Mouse (Mus musculus) kidney, postnatal 10 days (tissue): ENCODE results near the gene Brwd3.

Source experiments
- DNase-seq: peaks from one replicate; pipeline ENCODE4 v3.0.0; 2021; ENCODE audit warnings: mixed read lengths

Brwd3 gene

DNA sequence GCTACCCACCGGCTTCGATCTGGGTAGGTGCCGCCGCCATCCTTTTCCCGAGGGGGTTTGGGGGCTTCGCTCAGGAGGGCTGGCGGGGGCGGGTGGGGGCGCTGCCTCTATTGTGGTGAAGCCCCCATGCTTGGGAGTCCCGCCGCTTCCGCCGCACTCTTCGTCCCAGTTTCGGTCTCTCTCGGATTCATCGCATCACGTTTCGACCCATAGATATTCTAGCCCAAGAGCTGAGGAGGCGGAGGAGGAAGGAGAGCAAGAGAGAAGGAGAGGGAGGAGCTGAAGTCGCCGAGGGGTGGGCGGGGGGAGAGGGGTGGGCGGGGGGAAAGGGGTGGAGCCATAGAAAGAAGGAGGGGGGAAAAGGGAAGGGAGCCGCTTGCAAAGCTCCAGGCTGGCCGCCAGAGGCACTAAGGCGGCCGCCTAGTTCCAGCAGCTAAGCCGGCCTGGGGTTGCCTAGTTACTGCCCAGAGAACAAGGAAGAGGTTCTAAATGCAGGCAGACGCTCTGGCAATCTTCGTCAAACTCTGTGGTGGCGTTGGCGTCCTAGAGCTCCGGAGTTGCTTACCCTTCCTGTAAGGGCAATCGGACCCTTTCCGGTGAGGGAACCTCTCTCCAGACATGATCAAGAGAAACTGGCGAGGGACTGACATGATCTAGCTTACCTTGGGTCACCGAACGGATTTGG is at the start of gene Brwd3:
TSS of gene Brwd3 (minus strand) at position 283 of the 685 bp plus-strand sequence.
- DNase-seq = peak; percentile 87

GRCm38 (mm10) chrX:108862632-108863031 is 28.5 kb upstream of the Brwd3 start:
- DNase-seq = no peak

- DNase-seq = no peak
Observed at GRCm38 (mm10) chrX:108842705-108843104, 8.5 kb upstream of the Brwd3 start.

DNA sequence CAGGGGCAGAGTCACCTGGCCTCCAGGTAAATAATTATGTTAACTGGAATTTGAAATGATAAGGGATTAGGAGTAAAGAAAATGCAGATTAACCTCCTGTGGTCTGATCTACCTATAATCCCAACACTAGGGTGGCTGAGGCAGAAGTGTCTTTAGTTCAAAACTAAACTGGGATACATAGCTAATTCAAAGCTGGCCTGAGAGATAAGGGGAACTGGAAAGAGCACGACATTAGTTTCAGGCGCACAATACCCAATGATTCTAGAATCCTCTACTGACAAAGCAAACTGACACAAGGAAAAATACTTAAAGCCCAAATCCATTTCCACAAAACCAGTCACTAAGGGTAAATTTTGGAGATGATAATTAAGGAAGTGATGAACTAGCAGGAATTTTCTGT is 2.2 kb upstream of the Brwd3 start:
- DNase-seq = no peak

DNA sequence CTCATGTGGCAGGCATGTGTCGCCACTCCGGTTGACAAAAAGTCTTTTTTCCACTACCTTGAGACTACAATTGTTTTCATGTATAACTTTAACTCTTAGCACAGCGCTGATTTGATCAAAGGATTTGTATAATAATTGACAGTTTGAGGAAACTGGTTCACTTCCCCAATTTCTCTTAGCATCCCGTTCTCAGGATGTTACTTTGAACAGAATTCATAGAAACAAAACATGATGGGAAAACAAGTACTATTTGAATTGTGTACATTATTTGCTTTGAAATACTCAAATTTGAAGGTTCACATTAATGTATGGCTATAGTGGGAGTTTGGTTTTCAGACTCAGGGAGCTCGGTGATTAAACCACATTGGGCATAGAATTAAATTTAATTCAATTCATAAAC is 1.1 kb upstream of the Brwd3 start:
- DNase-seq = no peak

DNA sequence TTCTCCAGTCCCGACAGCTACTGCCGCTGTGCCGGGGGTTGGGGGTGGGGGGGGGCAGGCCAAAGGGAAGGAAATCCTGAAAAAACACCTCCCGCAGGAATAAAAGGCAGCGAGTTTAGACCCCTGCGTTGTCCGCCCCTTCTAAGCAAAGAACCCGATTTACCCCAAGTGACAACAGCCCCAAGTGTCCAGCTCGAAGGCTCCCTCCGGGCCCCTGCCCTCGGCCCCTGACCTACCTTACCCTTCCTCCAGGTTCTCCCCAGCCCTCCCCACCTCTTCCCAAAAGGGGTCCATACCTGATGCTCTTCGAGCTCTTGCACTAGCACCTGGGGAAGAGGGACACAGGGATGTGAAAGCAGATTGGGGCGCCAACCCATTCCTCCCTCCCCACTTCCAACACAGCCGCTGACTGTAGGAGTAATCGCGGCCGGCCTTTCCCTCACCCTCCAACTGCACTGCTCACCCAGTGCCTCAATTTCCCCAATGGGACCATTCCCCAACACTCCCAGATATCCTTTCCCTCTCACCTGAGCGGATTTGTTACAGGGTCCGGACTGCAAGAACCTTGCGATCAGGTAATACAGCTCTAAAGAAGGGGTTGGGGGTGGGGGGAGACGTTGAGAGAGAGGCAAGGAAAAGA is 671 bp downstream of the Brwd3 start:
- peak; percentile 17 for DNase-seq

DNA sequence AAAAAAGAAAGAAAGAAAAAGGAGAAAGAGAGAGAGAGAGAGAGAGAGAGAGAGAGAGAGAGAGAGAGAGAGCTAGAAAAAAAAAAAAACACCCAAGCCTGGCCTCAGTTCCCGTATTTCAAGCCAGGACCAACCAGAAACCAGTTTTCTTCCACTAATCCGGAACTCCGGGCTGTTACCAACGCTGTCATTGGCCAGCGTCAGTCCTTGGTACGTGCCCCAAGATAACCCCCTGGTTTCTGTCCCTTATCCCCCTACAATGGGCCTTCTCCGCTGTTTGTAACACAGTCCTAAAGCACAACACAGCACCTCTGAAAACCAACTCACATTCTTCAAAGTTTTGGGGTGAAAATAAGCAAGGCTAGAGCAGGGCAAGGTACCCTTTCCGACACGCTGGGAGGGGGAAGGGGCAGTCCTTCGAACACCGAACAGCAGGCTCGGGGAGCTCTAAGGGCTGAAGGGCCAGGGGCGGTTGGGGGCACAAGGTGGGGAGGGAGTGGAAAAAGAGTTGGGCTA is 1.4 kb downstream of the Brwd3 start:
- peak; percentile 86 for DNase-seq

- DNase-seq = no peak
Observed at GRCm38 (mm10) chrX:108831231-108831630, 2.9 kb downstream of the Brwd3 start.

- no peak for DNase-seq
Observed at GRCm38 (mm10) chrX:108828111-108828510, 6.1 kb downstream of the Brwd3 start.

GRCm38 (mm10) chrX:108797268-108797667 is 36.9 kb downstream of the Brwd3 start:
- no peak for DNase-seq

- DNase-seq = no peak
Observed at GRCm38 (mm10) chrX:108783724-108784123, 50.4 kb downstream of the Brwd3 start.

DNA sequence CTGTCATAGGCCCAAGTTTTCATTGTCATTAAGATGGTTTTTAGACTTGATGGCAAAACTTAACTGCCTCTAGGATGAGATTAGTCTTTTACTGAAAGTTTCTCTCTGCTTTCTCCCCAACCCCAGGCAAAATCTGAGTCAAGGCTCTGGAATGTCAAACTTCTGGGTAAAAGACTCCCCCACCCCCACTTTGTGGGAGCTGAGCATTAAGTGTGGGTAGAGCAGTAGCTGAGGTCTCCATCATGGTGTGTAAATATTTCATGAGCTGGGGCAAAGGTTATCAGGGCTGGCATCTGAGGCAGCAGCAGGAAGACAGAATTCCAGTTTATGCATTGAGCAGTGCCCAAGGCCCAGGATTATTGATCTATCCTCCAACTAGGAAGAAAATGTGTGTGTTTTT is 102.4 kb downstream of the Brwd3 start:
- peak; percentile 5 for DNase-seq

DNA sequence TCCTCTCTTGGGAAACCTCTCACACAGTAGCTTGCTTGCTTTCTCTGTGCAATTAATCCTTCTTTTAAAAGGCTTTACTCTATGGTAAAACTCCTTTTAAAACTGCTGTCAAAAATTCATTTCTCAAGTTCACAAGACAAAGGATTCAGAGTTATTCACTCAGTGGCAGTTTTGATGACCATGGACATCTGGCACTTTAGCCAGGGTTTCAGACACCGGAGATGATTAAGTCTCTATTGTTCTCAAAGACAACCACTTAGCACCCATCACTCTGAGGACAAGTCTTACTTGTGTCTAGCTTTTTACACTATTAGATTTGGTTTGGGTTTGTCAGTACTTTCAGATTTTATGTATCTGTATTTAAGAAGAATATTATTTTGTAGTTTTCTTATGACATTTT is 104.6 kb downstream of the Brwd3 start:
- DNase-seq = no peak

DNA sequence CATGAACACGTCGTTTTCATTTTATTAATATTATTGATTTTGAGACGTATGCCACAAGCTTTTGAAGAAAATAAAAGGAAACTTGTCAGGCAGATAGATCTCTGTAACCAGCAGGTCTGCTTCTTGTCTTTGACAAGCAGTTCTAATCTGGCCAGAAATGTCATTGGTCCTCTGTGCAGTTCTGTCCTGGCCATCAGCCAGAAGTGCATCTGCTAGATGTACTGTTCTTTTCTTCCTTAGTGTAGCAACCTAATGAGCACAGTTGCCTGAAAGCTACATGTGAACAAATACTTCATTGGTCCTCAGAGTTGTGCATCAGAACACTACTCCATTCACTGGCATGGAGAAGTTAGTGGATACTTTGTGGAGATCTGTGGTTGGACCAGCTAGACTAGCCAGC is 105.1 kb downstream of the Brwd3 start:
- DNase-seq = peak; percentile 12

GRCm38 (mm10) chrX:108728334-108728733 is 105.8 kb downstream of the Brwd3 start:
- peak; percentile 4 for DNase-seq

GRCm38 (mm10) chrX:108724241-108724640 is 109.9 kb downstream of the Brwd3 start:
- DNase-seq = no peak

- DNase-seq = no peak
Observed at GRCm38 (mm10) chrX:108722447-108722846, 111.7 kb downstream of the Brwd3 start.

- DNase-seq = no peak
Observed at GRCm38 (mm10) chrX:108704312-108704711, 129.9 kb downstream of the Brwd3 start.
